Mouse (Mus musculus) left cerebral cortex, adult 2 months (tissue): ENCODE results near the gene Gm4131. TPM values are rescaled to one million over a fixed set of nuclear protein-coding genes. Genes with fewer than 3 reads are reported as not detected.

Source experiments
- DNase-seq, 2 experiments: peaks; one replicate each; pipeline ENCODE4 v3.0.0; 2021 to 2022; ENCODE audit warnings: low spot score in 2 of 2, mixed read lengths in 1 of 2; ENCODE audit errors: extremely low spot score in 1 of 2
- H3K27ac ChIP-seq: fragments of 200-600 bp; 2 replicates; pipeline ENCODE4 v1.8.1; 2022
- H3K4me3 ChIP-seq: fragments of 200-600 bp; 2 replicates; pipeline ENCODE4 v1.8.1; 2022
- CTCF ChIP-seq: fragments of 200-600 bp; IDR thresholded peaks from 2 replicates; pipeline ENCODE4 v1.8.1; 2022; ENCODE audit warnings: antibody characterized with exemption, mild to moderate bottlenecking, moderate library complexity
- intact Hi-C: fragments of 180-260 bp; cut with DNase I; formaldehyde crosslinking; loops from one replicate; pipeline ENCODE4 v1.15.1; 2025
- total RNA-seq, 2 experiments: library from RNA; stranded (reverse); gene quantifications; 2 replicates each; pipeline ENCODE4 v1.2.3; 2021

Gene Gm4131
- total RNA-seq, 2 experiments from 2014 or later = not detected

DNA sequence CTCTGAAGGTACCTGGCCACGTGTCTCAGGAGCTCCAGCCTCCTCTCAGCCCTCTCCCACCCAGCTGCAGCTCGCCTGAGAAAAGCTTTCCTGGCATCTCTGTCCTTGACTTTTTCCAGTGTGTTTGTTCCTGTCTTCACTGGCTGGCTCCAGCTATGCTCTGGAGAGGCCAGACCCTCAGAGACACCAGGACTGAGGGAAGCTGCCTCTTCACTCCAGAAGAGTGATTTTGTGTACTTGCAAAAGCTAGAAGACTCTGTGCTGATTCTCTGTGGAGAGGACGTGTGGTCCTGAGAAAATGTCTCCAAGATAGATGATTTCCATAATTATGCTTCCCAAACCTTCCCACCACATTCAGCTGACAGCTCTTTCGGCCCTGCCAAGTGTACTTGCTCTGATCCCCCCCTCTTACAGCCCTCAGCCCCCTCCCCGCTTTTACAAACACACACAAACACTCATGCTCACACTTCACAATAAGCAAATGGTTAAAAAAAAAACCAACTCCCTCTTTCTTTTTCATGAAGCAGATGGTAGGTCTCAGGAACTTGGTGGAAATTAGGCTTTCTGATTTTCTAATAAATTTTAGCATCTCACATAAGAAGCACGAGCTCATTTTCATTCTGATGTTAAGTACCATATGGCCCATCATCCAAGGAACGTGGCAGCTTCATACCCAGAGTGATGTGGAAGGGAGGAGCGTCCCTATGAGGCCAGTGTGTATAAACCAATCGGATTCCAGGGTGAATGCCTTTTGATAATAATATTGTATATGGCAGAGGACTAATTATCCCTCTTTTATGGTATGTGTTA, 111.8 kb downstream of the Gm4131 start:
- Histone ChIP-seq H3K27ac (no peak overlapping the region), H3K4me3 (no peak overlapping the region)
- intact Hi-C loops = loop anchor here (5.0 to 10.0 kb wide), 4 partner anchors 123 to 1108 kb away; no protein-coding TSS in a partner anchor
- DNase-seq = no peak
- TF ChIP-seq CTCF = no peak

- intact Hi-C loops = loop anchor here (10.0 kb wide), 1 partner anchor 409 kb away; no protein-coding TSS in a partner anchor
- DNase-seq = no peak
- Histone ChIP-seq H3K27ac (no peak overlapping the region), H3K4me3 (no peak overlapping the region)
- TF ChIP-seq CTCF = no peak
These were observed 112.6 kb downstream of the Gm4131 start for GRCm38 (mm10) chr14:62454136-62454535.

DNA sequence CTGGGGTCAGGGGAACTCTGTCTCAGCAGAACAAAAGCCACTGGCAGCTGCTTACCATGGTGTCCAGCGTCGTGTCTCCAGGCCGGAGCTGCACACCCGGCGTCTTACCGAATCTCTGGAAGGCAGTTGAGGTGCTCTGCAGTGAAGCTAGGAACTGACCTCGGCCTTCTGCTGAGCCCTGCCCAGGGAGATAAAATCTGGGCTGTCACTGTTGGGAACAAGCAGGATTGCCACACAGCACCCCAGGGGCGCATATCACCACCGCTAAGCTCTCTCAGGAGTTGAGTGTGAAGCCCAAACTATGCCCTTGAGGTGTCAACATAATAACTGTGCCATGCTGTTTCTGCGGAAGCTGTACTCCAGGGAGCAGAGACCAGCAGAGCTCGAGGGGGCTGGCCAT, 113.4 kb downstream of the Gm4131 start:
- H3K27ac ChIP-seq = no peak overlapping the region
- intact Hi-C loops = loop anchor here (10.0 kb wide), 1 partner anchor 408 kb away; no protein-coding TSS in a partner anchor
- DNase-seq = no peak
- no peak for TF ChIP-seq CTCF
- H3K4me3 ChIP-seq = no peak overlapping the region

GRCm38 (mm10) chr14:62450706-62451105, 116.0 kb downstream of the Gm4131 start:
- no peak for DNase-seq
- intact Hi-C loops = loop anchor here (10.0 kb wide), 1 partner anchor 406 kb away; no protein-coding TSS in a partner anchor
- H3K4me3 ChIP-seq = no peak overlapping the region
- H3K27ac ChIP-seq = no peak overlapping the region
- TF ChIP-seq CTCF = no peak

DNA sequence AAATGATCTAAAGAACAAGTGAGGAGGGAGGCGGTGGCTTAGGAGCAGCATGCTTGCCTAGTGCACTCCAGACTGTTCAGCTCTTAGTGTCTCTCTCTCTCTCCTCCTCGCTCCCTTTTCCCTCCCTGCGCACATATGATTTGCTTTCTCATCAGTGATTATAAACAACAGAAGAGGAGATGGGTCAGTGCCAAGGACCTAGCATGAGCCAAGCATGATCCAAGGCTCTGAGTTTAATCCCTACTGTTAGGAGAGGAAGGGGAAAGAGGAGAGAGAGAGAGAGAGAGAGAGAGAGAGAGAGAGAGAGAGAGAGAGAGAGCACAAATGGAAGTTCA, 119.5 kb downstream of the Gm4131 start:
- intact Hi-C loops = no loop called here
- H3K4me3 ChIP-seq = no peak overlapping the region
- DNase-seq = no peak
- TF ChIP-seq CTCF = no peak
- H3K27ac ChIP-seq = no peak overlapping the region

- H3K27ac ChIP-seq = no peak overlapping the region
- H3K4me3 ChIP-seq = no peak overlapping the region
- no peak for DNase-seq
- no peak for TF ChIP-seq CTCF
- intact Hi-C loops = no loop called here
These were observed 120.1 kb downstream of the Gm4131 start for GRCm38 (mm10) chr14:62446385-62447213.

- Histone ChIP-seq H3K4me3 (no peak overlapping the region), H3K27ac (no peak overlapping the region)
- DNase-seq = no peak
- TF ChIP-seq CTCF = no peak
- intact Hi-C loops = no loop called here
These were observed 122.8 kb downstream of the Gm4131 start for GRCm38 (mm10) chr14:62443840-62444430.

GRCm38 (mm10) chr14:62442971-62443370, 123.8 kb downstream of the Gm4131 start:
- Histone ChIP-seq H3K27ac (no peak overlapping the region), H3K4me3 (no peak overlapping the region)
- intact Hi-C loops = no loop called here
- DNase-seq = no peak
- TF ChIP-seq CTCF = no peak

DNA sequence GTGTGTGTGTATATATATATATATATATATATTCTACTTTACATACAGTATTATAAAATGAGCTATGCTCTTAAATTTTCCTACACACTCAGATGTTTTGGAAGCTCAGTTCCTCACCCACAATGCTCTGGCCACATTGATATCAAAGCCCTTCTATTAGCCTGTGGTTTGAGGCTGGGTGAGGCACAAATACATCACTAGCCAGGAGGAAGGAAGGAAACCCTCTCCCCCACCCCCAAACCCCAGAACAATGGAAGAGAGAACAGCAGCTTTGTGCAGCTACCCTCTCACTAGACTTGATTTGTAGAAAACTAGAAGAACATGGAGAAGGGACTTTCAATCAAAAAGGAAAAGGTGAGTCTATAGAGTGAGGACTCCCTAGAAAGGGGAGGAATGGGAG, 126.7 kb downstream of the Gm4131 start:
- H3K4me3 ChIP-seq = no peak overlapping the region
- no peak for DNase-seq
- H3K27ac ChIP-seq = no peak overlapping the region
- intact Hi-C loops = no loop called here
- no peak for TF ChIP-seq CTCF

GRCm38 (mm10) chr14:62438236-62438635, 128.5 kb downstream of the Gm4131 start:
- TF ChIP-seq CTCF = no peak
- no peak for DNase-seq
- Histone ChIP-seq H3K4me3 (no peak overlapping the region), H3K27ac (no peak overlapping the region)
- intact Hi-C loops = no loop called here

GRCm38 (mm10) chr14:62437806-62438205, 128.9 kb downstream of the Gm4131 start:
- no peak overlapping the region for H3K27ac ChIP-seq
- no peak overlapping the region for H3K4me3 ChIP-seq
- no peak for DNase-seq
- intact Hi-C loops = no loop called here
- TF ChIP-seq CTCF = no peak

DNA sequence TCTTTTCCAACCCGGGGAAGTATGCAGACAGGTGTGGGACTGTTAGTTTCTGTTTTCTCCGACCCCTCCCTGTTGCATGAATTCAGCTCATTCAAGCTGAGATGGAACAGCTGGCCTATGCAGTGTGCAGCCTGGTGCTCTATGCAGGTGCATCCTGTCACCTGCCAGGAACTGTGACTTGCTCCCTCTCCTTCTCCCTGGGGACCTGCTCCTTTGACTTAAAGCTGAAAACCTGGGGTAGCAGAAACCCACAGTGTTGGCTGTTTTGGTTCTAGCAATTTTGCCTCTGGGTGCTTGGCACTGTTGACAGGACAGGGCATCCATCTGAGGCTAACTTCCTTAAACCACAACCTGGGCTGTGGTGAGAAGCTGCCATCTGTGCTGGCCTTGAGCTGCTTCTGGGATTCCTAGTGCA, 141.4 kb downstream of the Gm4131 start:
- no peak overlapping the region for H3K4me3 ChIP-seq
- TF ChIP-seq CTCF = no peak
- H3K27ac ChIP-seq = no peak overlapping the region
- DNase-seq = no peak
- intact Hi-C loops = no loop called here
